Mouse (Mus musculus) CH12.LX (cell line): ENCODE measurements around the gene Polr3g. TPM values are rescaled to one million over a fixed set of nuclear protein-coding genes. Genes with fewer than 3 reads are reported as not detected.

Experiments
- DNase-seq: peaks from one replicate; pipeline ENCODE4 v3.0.0-alpha.2; 2013; ENCODE audit errors: extremely low read depth
- H3K27ac ChIP-seq: 2 replicates; pipeline ENCODE4 v1.5.1; 2012; ENCODE audit warnings: low read depth, mild to moderate bottlenecking, control low read depth, moderate library complexity; ENCODE audit not compliant: insufficient read depth
- H3K27me3 ChIP-seq: replicated peaks from 2 replicates; pipeline ENCODE3; 2012; ENCODE audit warnings: inconsistent platforms
- H3K36me3 ChIP-seq, 2 experiments: replicated peaks in 1 of 2; 2 replicates each; pipeline versions ENCODE3 to v1.6.1; 2012; ENCODE audit warnings: inconsistent platforms in 1 of 2, low read length in 1 of 2, mild to moderate bottlenecking in 1 of 2, mixed read lengths in 1 of 2, moderate library complexity in 1 of 2; ENCODE audit not compliant: control insufficient read depth in 1 of 2, insufficient read depth in 1 of 2
- H3K4me1 ChIP-seq, 2 experiments: 2 replicates each; pipeline ENCODE4 v1.6.1; 2012; ENCODE audit warnings: inconsistent platforms in 1 of 2, moderate library complexity in 1 of 2; ENCODE audit not compliant: insufficient read depth in 2 of 2, control insufficient read depth in 1 of 2
- H3K4me2 ChIP-seq: 2 replicates; pipeline ENCODE4 v1.6.1; 2012; ENCODE audit warnings: low read depth, mild to moderate bottlenecking, control low read depth; ENCODE audit not compliant: poor library complexity, insufficient read depth, severe bottlenecking
- H3K4me3 ChIP-seq, 3 experiments: fragments of 150-350 bp in 1 of 3; sonication (generic) in 1 of 3; replicated peaks in 1 of 3; 2 replicates each; pipeline versions ENCODE3 to v1.5.1; 2011 to 2012; ENCODE audit warnings: low read depth in 2 of 3, low read length in 2 of 3, mild to moderate bottlenecking in 2 of 3, moderate library complexity in 2 of 3, control low read depth in 1 of 3, improper control_type of control experiment in 1 of 3, inconsistent platforms in 1 of 3, mixed read lengths in 1 of 3; ENCODE audit not compliant: poor library complexity in 1 of 3
- H3K79me2 ChIP-seq: replicated peaks from 2 replicates; pipeline ENCODE4 v1.6.1; 2012; ENCODE audit warnings: mild to moderate bottlenecking, moderate library complexity; ENCODE audit not compliant: control insufficient read depth, poor library complexity, insufficient read depth, severe bottlenecking; ENCODE audit errors: extremely low read depth
- H3K9ac ChIP-seq: 2 replicates; pipeline ENCODE4 v1.6.1; 2012; ENCODE audit warnings: low read depth, mild to moderate bottlenecking, control low read depth, moderate library complexity; ENCODE audit not compliant: insufficient read depth
- H3K9me3 ChIP-seq: replicated peaks from 2 replicates; pipeline ENCODE3; 2012; ENCODE audit warnings: low read length, inconsistent platforms, mixed read lengths
- BHLHE40 ChIP-seq: IDR thresholded peaks from 2 replicates; pipeline ENCODE4 v1.6.1; 2011; ENCODE audit warnings: mild to moderate bottlenecking, low read depth, low read length, improper control_type of control experiment
- CHD2 ChIP-seq: IDR thresholded peaks from 2 replicates; pipeline ENCODE4 v1.6.1; 2011; ENCODE audit warnings: low read length, improper control_type of control experiment
- CTCF ChIP-seq, 2 experiments: IDR thresholded peaks in 1 of 2; conservative IDR thresholded peaks in 1 of 2; 2 replicates each; pipeline ENCODE4 v1.5.1; 2011 to 2012; ENCODE audit warnings: low read depth in 2 of 2, low read length in 2 of 2, improper control_type of control experiment in 1 of 2, inconsistent platforms in 1 of 2, mild to moderate bottlenecking in 1 of 2, moderate library complexity in 1 of 2
- ELF1 ChIP-seq: IDR thresholded peaks from 2 replicates; pipeline ENCODE4 v1.6.1; 2014; ENCODE audit warnings: low read depth, mild to moderate bottlenecking, inconsistent platforms, low read length, improper control_type of control experiment
- EP300 ChIP-seq: IDR thresholded peaks from 2 replicates; pipeline ENCODE4 v1.6.1; 2011; ENCODE audit warnings: low read length, improper control_type of control experiment
- ETS1 ChIP-seq: conservative IDR thresholded peaks from 2 replicates; pipeline ENCODE4 v1.6.1; 2012; ENCODE audit warnings: low read depth, mild to moderate bottlenecking, inconsistent platforms, low read length, improper control_type of control experiment, moderate library complexity
- GABPA ChIP-seq: IDR thresholded peaks from 2 replicates; pipeline ENCODE4 v1.6.1; 2012; ENCODE audit warnings: low read depth, low read length, improper control_type of control experiment, inconsistent platforms; ENCODE audit not compliant: insufficient replicate concordance
- JUN ChIP-seq: IDR thresholded peaks from 2 replicates; pipeline ENCODE4 v1.6.1; 2011; ENCODE audit warnings: low read depth, mild to moderate bottlenecking, low read length, improper control_type of control experiment, moderate library complexity; ENCODE audit not compliant: insufficient read depth
- KAT2A ChIP-seq: IDR thresholded peaks from 2 replicates; pipeline ENCODE4 v1.6.1; 2012; ENCODE audit warnings: low read length, improper control_type of control experiment, inconsistent platforms; ENCODE audit not compliant: insufficient replicate concordance
- MAFK ChIP-seq: IDR thresholded peaks from 2 replicates; pipeline ENCODE4 v1.6.1; 2011; ENCODE audit warnings: low read length, improper control_type of control experiment; ENCODE audit not compliant: insufficient replicate concordance
- MAX ChIP-seq: IDR thresholded peaks from 2 replicates; pipeline ENCODE4 v1.6.1; 2011; ENCODE audit warnings: low read length, improper control_type of control experiment
- MAZ ChIP-seq: IDR thresholded peaks from 2 replicates; pipeline ENCODE4 v1.6.1; 2012; ENCODE audit warnings: low read depth, mild to moderate bottlenecking, inconsistent platforms, low read length, improper control_type of control experiment, moderate library complexity
- MEF2A ChIP-seq: IDR thresholded peaks from 2 replicates; pipeline ENCODE4 v1.6.1; 2014; ENCODE audit warnings: low read depth, mild to moderate bottlenecking, inconsistent platforms, low read length, improper control_type of control experiment, borderline replicate concordance
- MXI1 ChIP-seq: IDR thresholded peaks from 2 replicates; pipeline ENCODE4 v1.6.1; 2011; ENCODE audit warnings: mild to moderate bottlenecking, low read depth, low read length, improper control_type of control experiment
- MYC ChIP-seq: IDR thresholded peaks from 2 replicates; pipeline ENCODE4 v1.6.1; 2011; ENCODE audit warnings: low read depth, mild to moderate bottlenecking, improper control_type of control experiment, low read length
- NELFE ChIP-seq: IDR thresholded peaks from 2 replicates; pipeline ENCODE4 v1.6.1; 2011; ENCODE audit warnings: low read depth, low read length, improper control_type of control experiment
- PAX5 ChIP-seq: IDR thresholded peaks from 2 replicates; pipeline ENCODE4 v1.6.1; 2012; ENCODE audit warnings: low read length, inconsistent platforms, mixed read lengths
- POLR2AphosphoS2 ChIP-seq: IDR thresholded peaks from 2 replicates; pipeline ENCODE4 v1.6.1; 2011; ENCODE audit warnings: low read depth, low read length, improper control_type of control experiment
- RAD21 ChIP-seq: IDR thresholded peaks from 2 replicates; pipeline ENCODE4 v1.6.1; 2011; ENCODE audit warnings: low read depth, mild to moderate bottlenecking, low read length, improper control_type of control experiment, moderate library complexity
- RCOR1 ChIP-seq: conservative IDR thresholded peaks from 2 replicates; pipeline ENCODE4 v1.6.1; 2012; ENCODE audit warnings: low read depth, mild to moderate bottlenecking, inconsistent platforms, low read length, improper control_type of control experiment
- UBTF ChIP-seq: IDR thresholded peaks from 2 replicates; pipeline ENCODE4 v1.6.1; 2012; ENCODE audit warnings: low read depth, mild to moderate bottlenecking, inconsistent platforms, low read length, improper control_type of control experiment, moderate library complexity
- USF1 ChIP-seq: IDR thresholded peaks from 2 replicates; pipeline ENCODE4 v1.6.1; 2014; ENCODE audit warnings: low read depth, mild to moderate bottlenecking, inconsistent platforms, low read length, improper control_type of control experiment
- ZMIZ1 ChIP-seq: IDR thresholded peaks from 2 replicates; pipeline ENCODE4 v1.6.1; 2012; ENCODE audit warnings: low read depth, mild to moderate bottlenecking, inconsistent platforms, low read length, improper control_type of control experiment
- ZNF384 ChIP-seq: IDR thresholded peaks from 2 replicates; pipeline ENCODE4 v1.6.1; 2012; ENCODE audit warnings: low read depth, low read length, improper control_type of control experiment, inconsistent platforms
- dilution Hi-C: fragments of 300-500 bp; cut with MboI; formaldehyde crosslinking; loops from 2 replicates; pipeline ENCODE4 v1.14.3; 2020; ENCODE audit warnings: low sequenced_read_pairs; ENCODE audit not compliant: extremely low pct_unique_long_range_greater_than_20kb, extremely low pct_ligation_motif_present
- in situ Hi-C: fragments of 300-500 bp; cut with MboI; formaldehyde crosslinking; loops from 3 replicates; pipeline ENCODE4 v1.14.3; 2019; ENCODE audit warnings: low sequenced_read_pairs, low pct_ligation_motif_present, low pct_unique_long_range_greater_than_20kb, mixed read lengths
- polyA plus RNA-seq: library from polyadenylated mRNA; unstranded; fragments of >175 nt; gene quantifications from 2 replicates; pipeline ENCODE4 v1.2.1, GENCODE M21; 2012; ENCODE audit warnings: low read depth; ENCODE audit not compliant: insufficient read length
- total RNA-seq, 2 experiments: library from RNA; depleted of rRNA; stranded (reverse); fragments of 300-350 nt in 1 of 2; fragments of >200 nt in 1 of 2; gene quantifications; 2 replicates each; pipeline ENCODE4 v1.2.3; 2012 to 2014

Gene Polr3g
- total and polyA plus RNA-seq, 3 experiments, result 19.1 to 52.5 (median 45.2) TPM

DNA sequence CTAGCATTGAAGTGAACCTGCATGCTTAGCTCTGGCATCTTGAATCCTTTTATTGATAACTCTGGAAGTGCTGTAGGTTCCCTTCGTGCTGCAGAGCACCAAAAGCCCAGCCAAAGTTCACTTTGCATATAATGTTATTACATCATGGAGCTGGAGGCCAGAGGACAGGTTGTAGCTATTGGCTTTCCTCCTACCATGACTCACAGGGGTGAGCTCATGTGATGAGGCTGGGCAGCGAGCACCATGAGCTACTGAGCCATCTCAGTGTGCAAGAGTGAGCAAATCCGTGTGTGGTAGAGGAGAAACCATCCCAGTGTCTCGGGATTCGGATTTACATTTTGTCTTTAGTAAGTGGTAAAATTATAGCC, 46.5 kb downstream of the Polr3g start:
- Histone ChIP-seq H3K27ac (no peak overlapping the region), H3K4me1 (peaks cover 6 to 16% of the 10 kb centered on the region in 2 experiments; a peak in 3 of 4 replicates)
- dilution Hi-C loops, result no loop called here

DNA sequence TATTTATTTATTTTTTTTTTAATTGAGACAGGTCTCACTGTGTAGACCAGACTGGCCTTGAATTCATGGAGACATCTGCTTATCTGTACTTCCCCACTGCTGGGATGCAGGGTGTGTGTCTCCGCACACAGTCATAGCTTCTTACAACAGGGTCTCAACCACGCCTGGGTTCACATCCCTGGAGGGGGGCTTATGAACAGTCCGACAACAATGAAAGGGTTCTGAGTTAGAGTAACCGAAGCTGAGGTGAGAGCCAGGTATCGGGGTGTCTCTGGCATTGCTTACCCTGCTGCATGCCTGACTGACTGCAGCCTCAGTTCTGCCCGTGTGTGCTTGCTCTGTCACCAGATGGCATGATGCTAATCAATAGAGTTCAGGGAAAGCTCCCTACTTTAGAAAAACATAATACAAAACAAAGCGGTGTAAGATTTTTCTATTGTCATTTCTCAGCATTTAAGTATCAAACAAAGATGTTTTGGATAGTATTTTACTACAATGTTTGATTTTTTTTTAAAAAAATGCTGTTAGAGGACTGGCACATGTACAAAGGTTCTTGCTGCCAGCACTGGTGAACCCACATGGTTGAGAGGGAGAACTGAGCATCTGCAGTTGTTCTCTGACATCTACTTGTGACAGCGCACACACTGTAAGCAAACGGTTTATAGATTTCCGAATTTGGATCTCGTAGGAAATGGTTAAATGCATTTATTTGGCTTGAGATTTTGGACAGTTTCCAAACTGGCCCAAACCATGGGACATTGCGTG, 47.1 kb downstream of the Polr3g start:
- no peak for TF ChIP-seq PAX5
- no peak for TF ChIP-seq RAD21
- no peak for TF ChIP-seq RCOR1
- no peak for TF ChIP-seq JUN
- TF ChIP-seq MYC, result no peak
- TF ChIP-seq EP300, result no peak
- TF ChIP-seq NELFE, result no peak
- no peak for TF ChIP-seq MEF2A
- no peak for TF ChIP-seq ZMIZ1
- TF ChIP-seq CHD2, result no peak
- TF ChIP-seq MXI1, result no peak
- TF ChIP-seq CTCF (conservative IDR thresholded peaks at IDR 0.05 in 1 of 2, IDR thresholded peaks at IDR 0.05 in 1 of 2; ENCODE audit: low read depth in 2 of 2, low read length in 2 of 2), result no peak
- no peak for TF ChIP-seq UBTF
- no peak for TF ChIP-seq ELF1
- TF ChIP-seq ETS1, result no peak
- TF ChIP-seq POLR2AphosphoS2, result no peak
- no peak for TF ChIP-seq MAX
- no peak for TF ChIP-seq KAT2A
- peaks cover 6 to 18% of the 10 kb centered on the region in 2 experiments for H3K4me1 ChIP-seq
- H3K27ac ChIP-seq, result no peak overlapping the region
- no peak overlapping the region for H3K4me2 ChIP-seq
- in situ Hi-C loops (no loop called here), dilution Hi-C loops (no loop called here)
- peaks cover 6% of the 10 kb centered on the region for H3K79me2 ChIP-seq
- no peak overlapping the region for H3K9ac ChIP-seq
- H3K36me3 ChIP-seq, result peaks cover 38 to 48% of the 10 kb centered on the region in 2 experiments
- no peaks in the 10 kb centered on the region for H3K9me3 ChIP-seq
- no peak overlapping the region for H3K4me3 ChIP-seq
- no peak for DNase-seq
- no peaks in the 10 kb centered on the region for H3K27me3 ChIP-seq

More for the DNA sequence above, 46.5 kb downstream of the Polr3g start:
- H3K79me2 ChIP-seq, result peaks cover 5% of the 10 kb centered on the region
- no peak for TF ChIP-seq MAFK
- no peak for TF ChIP-seq CTCF (conservative IDR thresholded peaks at IDR 0.05 in 1 of 2, IDR thresholded peaks at IDR 0.05 in 1 of 2; ENCODE audit: low read depth in 2 of 2, low read length in 2 of 2)
- TF ChIP-seq ETS1, result no peak
- no peak for TF ChIP-seq MYC
- TF ChIP-seq ZNF384, result no peak
- no peak for TF ChIP-seq POLR2AphosphoS2
- no peak for TF ChIP-seq GABPA
- no peak for TF ChIP-seq KAT2A
- no peak for TF ChIP-seq USF1
- no peak for TF ChIP-seq MAZ
- no peak for TF ChIP-seq MXI1
- TF ChIP-seq BHLHE40, result no peak
- peaks cover 43 to 54% of the 10 kb centered on the region in 2 experiments for H3K36me3 ChIP-seq
- H3K27me3 ChIP-seq, result no peaks in the 10 kb centered on the region
- no peak overlapping the region for H3K9ac ChIP-seq
- H3K4me3 ChIP-seq, result no peak overlapping the region
- H3K9me3 ChIP-seq, result no peaks in the 10 kb centered on the region
- DNase-seq, result no peak
- no peak overlapping the region for H3K4me2 ChIP-seq
- in situ Hi-C loops, result no loop called here
